17 mouse cellular contexts compared by ENCODE assay signal in genomic region chrX:107767896-107768295, GRCm38 (mm10). TPM values are rescaled to one million over a fixed set of nuclear protein-coding genes. Genes with fewer than 3 reads are reported as not detected.
DNase-seq lines count a peak whose midpoint lies in the region; ATAC-seq and TF ChIP-seq lines count a peak whose summit lies in the region.
"Had no signal": no experiment of that assay in that cellular context is flagged by ENCODE, and none has a peak within 500 bp of the region (broad histone marks: within the 10 kb centered on the region; RNA-seq: fewer than 3 reads in every experiment).

No protein-coding gene starts in this region.

- no peak overlapping the region for H3K27ac ChIP-seq in kidney, embryonic 16.5 days (ENCODE audit: low read length)
- H3K27ac ChIP-seq in MEL (ENCODE audit: control insufficient read depth, low read depth, low read length), result no peak overlapping the region
- no peak overlapping the region for H3K27ac ChIP-seq in kidney, adult 2 months (ENCODE audit: insufficient read depth, low read depth, low read length)
- H3K27ac ChIP-seq: forebrain, embryonic 12.5 days; liver, embryonic 15.5 days had no signal

- no peak overlapping the region for H3K9ac ChIP-seq in kidney, embryonic 16.5 days (replicated peaks; ENCODE audit: low read length)
- no peak overlapping the region for H3K9ac ChIP-seq in MEL (ENCODE audit: control insufficient read depth, low read depth, low read length, poor library complexity, severe bottlenecking)
- H3K9ac ChIP-seq: forebrain, embryonic 12.5 days; liver, embryonic 15.5 days had no signal

- TF ChIP-seq CTCF in MEL (IDR thresholded peaks at IDR 0.05 in 2 of 3, conservative IDR thresholded peaks at IDR 0.05 in 1 of 3; ENCODE audit: control insufficient read depth in 1 of 3, insufficient read depth in 1 of 3, low read depth in 2 of 3, low read length in 3 of 3, poor library complexity in 1 of 3, severe bottlenecking in 1 of 3), result peak in 2 of 3 experiments; percentile 54 to 70; a peak in 4 of 6 replicates
- no peak for TF ChIP-seq CTCF in kidney, adult 2 months (conservative IDR thresholded peaks at IDR 0.05; ENCODE audit: insufficient read depth, insufficient read length, low read depth, low read length)

- peak; percentile 61 for TF ChIP-seq RAD21 in MEL (IDR thresholded peaks at IDR 0.05; ENCODE audit: low read depth, low read length)

- no peak for TF ChIP-seq EP300 in MEL (IDR thresholded peaks at IDR 0.05; ENCODE audit: low read depth in 1 of 2, low read length in 2 of 2)

- no peak overlapping the region for H3K4me3 ChIP-seq in kidney, embryonic 16.5 days (ENCODE audit: low read length)
- no peak overlapping the region for H3K4me3 ChIP-seq in MEL (ENCODE audit: control insufficient read depth in 1 of 2, insufficient read depth in 1 of 2, low read depth in 2 of 2, low read length in 2 of 2)
- no peak overlapping the region for H3K4me3 ChIP-seq in kidney, adult 2 months (ENCODE audit: insufficient read depth, low read depth, low read length)
- H3K4me3 ChIP-seq: forebrain, embryonic 12.5 days; liver, embryonic 15.5 days had no signal

- no peak for ATAC-seq in kidney, embryonic 16.5 days (ENCODE audit: low FRiP score, low TSS enrichment)
- ATAC-seq: inflammation-experienced regulatory T-cells, adult 6 months; midbrain, embryonic 16.5 days had no signal

- no peaks in the 10 kb centered on the region for H3K36me3 ChIP-seq in kidney, embryonic 16.5 days (ENCODE audit: insufficient read depth, low read length)
- no peaks in the 10 kb centered on the region for H3K36me3 ChIP-seq in MEL (ENCODE audit: control insufficient read depth in 1 of 2, insufficient read depth in 2 of 2, low read length in 2 of 2)
- H3K36me3 ChIP-seq in kidney, adult 2 months (ENCODE audit: control insufficient read depth, insufficient read depth, low read length), result no peaks in the 10 kb centered on the region
- H3K36me3 ChIP-seq: forebrain, embryonic 12.5 days; liver, embryonic 15.5 days had no signal

- DNase-seq in kidney, adult 9 months, result peak; percentile 0
- DNase-seq in 416B (ENCODE audit: low read depth) (peak; percentile 36), MEL (ENCODE audit: low read depth, low spot score) (peak; percentile 54)
- DNase-seq in forelimb bud, embryonic 11.5 days (ENCODE audit: low read depth, low spot score), result peak; percentile 3
- DNase-seq in cerebellum, adult 8-10 months, result no peak
- DNase-seq in kidney, adult 2 months, result no peak
- DNase-seq: adrenal gland, adult 8-10 months; gastrocnemius, postnatal 25 days; left cerebral cortex, postnatal 4 days had no signal

- TF ChIP-seq POLR2A in MEL (IDR thresholded peaks at IDR 0.05; ENCODE audit: control insufficient read depth in 1 of 2, insufficient read depth in 1 of 2, low read depth in 1 of 2, low read length in 2 of 2, poor library complexity in 1 of 2), result no peak
- no peak for TF ChIP-seq POLR2A in kidney, adult 2 months (IDR thresholded peaks at IDR 0.05; ENCODE audit: low read depth, low read length)

- H3K27me3 ChIP-seq in kidney, embryonic 16.5 days (ENCODE audit: insufficient read depth, low read length), result no peaks in the 10 kb centered on the region
- no peaks in the 10 kb centered on the region for H3K27me3 ChIP-seq in MEL (ENCODE audit: control insufficient read depth in 1 of 2, insufficient read depth in 2 of 2, low read length in 2 of 2)
- no peaks in the 10 kb centered on the region for H3K27me3 ChIP-seq in kidney, adult 2 months (replicated peaks; ENCODE audit: control insufficient read depth, insufficient read depth, low read length)
- H3K27me3 ChIP-seq: forebrain, embryonic 12.5 days; liver, embryonic 15.5 days had no signal

- no peaks in the 10 kb centered on the region for H3K9me3 ChIP-seq in kidney, embryonic 16.5 days (ENCODE audit: low read length)
- no peaks in the 10 kb centered on the region for H3K9me3 ChIP-seq in MEL (replicated peaks; ENCODE audit: insufficient read depth, low read length)
- H3K9me3 ChIP-seq: forebrain, embryonic 12.5 days; liver, embryonic 15.5 days had no signal

- 22% methylated on average over 3 of the region's 3 CpGs for WGBS in kidney, embryonic 16.5 days
- WGBS in kidney, adult 2 months, result 7% methylated on average over 3 of the region's 3 CpGs

- H3K4me1 ChIP-seq in kidney, embryonic 16.5 days (ENCODE audit: insufficient read depth, low read length), result no peaks in the 10 kb centered on the region
- H3K4me1 ChIP-seq in MEL (ENCODE audit: control insufficient read depth in 1 of 2, insufficient read depth in 2 of 2, low read length in 2 of 2), result no peaks in the 10 kb centered on the region
- H3K4me1 ChIP-seq in kidney, adult 2 months (ENCODE audit: control insufficient read depth, insufficient read depth, low read length), result no peaks in the 10 kb centered on the region
- H3K4me1 ChIP-seq: forebrain, embryonic 12.5 days; liver, embryonic 15.5 days had no signal

- no peak overlapping the region for H3K4me2 ChIP-seq in kidney, embryonic 16.5 days (replicated peaks; ENCODE audit: low read depth, low read length)
- H3K4me2 ChIP-seq: forebrain, embryonic 12.5 days; liver, embryonic 15.5 days had no signal

- no peaks in the 10 kb centered on the region for H3K79me2 ChIP-seq in MEL (ENCODE audit: control insufficient read depth, insufficient read depth, low read length, poor library complexity)

TF ChIP-seq in MEL, 35 proteins besides CTCF, POLR2A, EP300 and RAD21:
- TF ChIP-seq ELF1 (IDR thresholded peaks at IDR 0.05; ENCODE audit: low read depth, low read length), result no peak
- no peak for TF ChIP-seq E2F4 (IDR thresholded peaks at IDR 0.05; ENCODE audit: borderline replicate concordance, low read depth, low read length)
- TF ChIP-seq GATA1 (IDR thresholded peaks at IDR 0.05; ENCODE audit: low read depth, low read length), result peak; percentile 5; the same call in 1 of the 2 replicates
- no peak for TF ChIP-seq USF1 (IDR thresholded peaks at IDR 0.05; ENCODE audit: low read depth, low read length)
- TF ChIP-seq SMC3 (IDR thresholded peaks at IDR 0.05; ENCODE audit: low read depth, low read length), result peak; percentile 69
- TF ChIP-seq SIN3A (IDR thresholded peaks at IDR 0.05; ENCODE audit: low read length), result no peak
- TF ChIP-seq UBTF (IDR thresholded peaks at IDR 0.05; ENCODE audit: borderline replicate concordance, insufficient read depth, low read depth, low read length), result no peak

RNA-seq across cellular contexts. Expression of gene Tent5d, which starts 24.5 kb away (rescaled TPM):
- polyA plus RNA-seq in kidney, embryonic 16.5 days (2015; fragmentation: Nextera tagmentation; extraction: Ambion mirVana), result 0.21 TPM in 1 of 2 replicates, not detected in the other
- 2.2 and 3.0 TPM in 2 replicates for total RNA-seq in MEL (2012; rRNA removed)
- 1 to 10 TPM in 1 of 2 experiments, not detected in 1; 2.0 TPM for polyA plus RNA-seq in MEL (2012; ENCODE audit: insufficient read depth in 1 of 2, insufficient read length in 2 of 2, low read depth in 1 of 2, low replicate concordance in 2 of 2, missing spikeins in 1 of 2)
- not detected in 2 replicates for polyA plus RNA-seq in kidney, adult 2 months (2012; rRNA removed)
- total RNA-seq: adrenal gland, adult 8-10 months; gastrocnemius, postnatal 25 days; layer of hippocampus, adult 18-20 months; left cerebral cortex, postnatal 4 days; neutrophil, adult 5-6 weeks had no signal
- polyA plus RNA-seq: cortical plate, adult 2 months; inflammation-experienced regulatory T-cells, adult 6 months; liver, embryonic 15.5 days; midbrain, embryonic 16.5 days had no signal

RNA-seq across cellular contexts. Expression of gene 2610002M06Rik, which starts 48.2 kb away (rescaled TPM):
- 9.5 and 11.4 TPM in 2 replicates for polyA plus RNA-seq in kidney, embryonic 16.5 days (2015; fragmentation: Nextera tagmentation; extraction: Ambion mirVana)
- 24.6 and 26.2 TPM in 2 replicates for total RNA-seq in MEL (2012; rRNA removed)
- 10 to 100 TPM; 34.4 to 49.5 TPM for polyA plus RNA-seq in MEL (2012; ENCODE audit: insufficient read depth in 1 of 2, insufficient read length in 2 of 2, low read depth in 1 of 2, low replicate concordance in 2 of 2, missing spikeins in 1 of 2)
- 3.1 and 3.6 TPM in 2 replicates for polyA plus RNA-seq in kidney, adult 2 months (2012; rRNA removed)

Comparison
In these comparisons a context has a peak if more than half of its experiments do, and no peak if none do; other contexts are left out.
1. DNase-seq: peak in kidney, adult 9 months (single experiment), 416B (single experiment), MEL (single experiment) and forelimb bud, embryonic 11.5 days (single experiment); none in cerebellum, adult 8-10 months (single experiment) and kidney, adult 2 months (single experiment).